Mouse (Mus musculus) CH12.LX (cell line): Measurements from ENCODE around the gene Suds3.

Experiments used
- CTCF ChIP-seq, 2 experiments: IDR thresholded peaks in 1 of 2; conservative IDR thresholded peaks in 1 of 2; 2 replicates each; pipeline ENCODE4 v1.5.1; 2011 to 2012; ENCODE audit warnings: low read depth in 2 of 2, low read length in 2 of 2, improper control_type of control experiment in 1 of 2, inconsistent platforms in 1 of 2, mild to moderate bottlenecking in 1 of 2, moderate library complexity in 1 of 2
- E2F4 ChIP-seq: IDR thresholded peaks from 2 replicates; pipeline ENCODE4 v1.6.1; 2011; ENCODE audit warnings: low read depth, low read length, improper control_type of control experiment; ENCODE audit not compliant: insufficient replicate concordance
- EP300 ChIP-seq: IDR thresholded peaks from 2 replicates; pipeline ENCODE4 v1.6.1; 2011; ENCODE audit warnings: low read length, improper control_type of control experiment
- GABPA ChIP-seq: IDR thresholded peaks from 2 replicates; pipeline ENCODE4 v1.6.1; 2012; ENCODE audit warnings: low read depth, low read length, improper control_type of control experiment, inconsistent platforms; ENCODE audit not compliant: insufficient replicate concordance
- KAT2A ChIP-seq: IDR thresholded peaks from 2 replicates; pipeline ENCODE4 v1.6.1; 2012; ENCODE audit warnings: low read length, improper control_type of control experiment, inconsistent platforms; ENCODE audit not compliant: insufficient replicate concordance
- MAX ChIP-seq: IDR thresholded peaks from 2 replicates; pipeline ENCODE4 v1.6.1; 2011; ENCODE audit warnings: low read length, improper control_type of control experiment
- NELFE ChIP-seq: IDR thresholded peaks from 2 replicates; pipeline ENCODE4 v1.6.1; 2011; ENCODE audit warnings: low read depth, low read length, improper control_type of control experiment
- POLR2A ChIP-seq: IDR thresholded peaks from 2 replicates; pipeline ENCODE4 v1.6.1; 2011; ENCODE audit warnings: low read depth, mild to moderate bottlenecking, improper control_type of control experiment, low read length
- SMC3 ChIP-seq: IDR thresholded peaks from 2 replicates; pipeline ENCODE4 v1.6.1; 2011; ENCODE audit warnings: low read depth, low read length, improper control_type of control experiment
- TCF12 ChIP-seq: IDR thresholded peaks from 2 replicates; pipeline ENCODE4 v1.6.1; 2014; ENCODE audit warnings: low read depth, mild to moderate bottlenecking, inconsistent platforms, low read length, improper control_type of control experiment

DNA sequence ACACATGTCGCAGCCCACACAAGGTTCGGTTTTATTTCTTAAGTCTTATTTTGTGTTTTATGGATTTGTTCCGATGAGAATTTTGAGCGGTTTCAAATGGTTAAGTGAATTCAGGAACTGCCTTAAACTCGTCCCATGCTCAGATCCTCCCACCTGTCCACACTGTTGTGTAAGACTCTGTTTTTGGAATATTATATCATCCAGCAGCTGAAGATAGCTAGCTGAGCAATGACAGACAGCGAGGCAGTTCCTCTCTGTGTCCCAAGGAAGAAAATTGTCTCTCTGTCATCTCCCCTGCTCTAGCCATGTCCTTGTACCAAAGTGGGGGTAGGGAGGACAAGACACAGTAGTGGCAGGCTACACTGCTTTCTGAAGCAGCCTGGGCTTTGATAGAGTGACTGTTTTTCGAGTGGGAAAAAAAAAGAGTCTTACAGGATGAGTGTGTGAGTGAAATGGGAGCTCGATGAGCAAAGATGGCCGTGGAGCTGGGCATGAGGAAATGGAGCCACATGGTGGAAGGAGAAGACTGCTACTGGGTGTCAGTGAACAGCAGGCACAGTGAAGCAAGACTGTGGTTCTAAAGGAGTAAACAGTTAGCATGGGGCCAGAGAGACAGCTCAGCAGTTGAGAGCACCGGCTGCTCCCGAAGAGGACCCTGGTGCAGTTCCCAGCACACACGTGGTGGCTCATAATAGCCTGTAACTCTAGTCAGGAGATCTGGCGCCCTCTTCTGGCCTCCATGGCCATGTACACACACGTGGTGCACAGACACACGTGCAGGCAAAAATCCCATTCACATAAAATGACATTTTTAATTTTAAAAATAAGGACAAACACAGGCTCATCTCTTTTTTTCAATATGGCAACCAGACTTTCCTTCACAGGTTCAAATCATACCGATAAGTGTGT lies 31.5 kb upstream of the Suds3 start:
- TF ChIP-seq TCF12 = no peak
- TF ChIP-seq EP300 = peak; percentile 44; the same call in 1 of the 2 replicates
- TF ChIP-seq KAT2A = no peak
- TF ChIP-seq POLR2A = no peak
- 0 out of 4 replicates have a peak, but pooled peaks of 1 of the 2 experiments have one; percentile 14 for TF ChIP-seq CTCF (conservative IDR thresholded peaks at IDR 0.05 in 1 of 2, IDR thresholded peaks at IDR 0.05 in 1 of 2; ENCODE audit: low read depth in 2 of 2, low read length in 2 of 2)
- TF ChIP-seq GABPA = no peak
- TF ChIP-seq NELFE = no peak
- TF ChIP-seq SMC3 = no peak
- TF ChIP-seq E2F4 = no peak
- no peak for TF ChIP-seq MAX
